Mouse (Mus musculus) embryonic facial prominence, embryonic 12.5 days (tissue): ENCODE results near the gene Tpx2. TPM values are rescaled to one million over a fixed set of nuclear protein-coding genes. Genes with fewer than 3 reads are reported as not detected.

Experiments
- ATAC-seq: fragments of 200-750 bp; cut with Nextera tagmentation; 2 replicates; pipeline ENCODE4 v1.8.0; 2017; ENCODE audit not compliant: insufficient number of reproducible peaks, insufficient read depth, low FRiP score, low TSS enrichment
- H3K27ac ChIP-seq: fragments of 300-500 bp; sonication (generic); 2 replicates; pipeline ENCODE4 v1.5.1; 2016; ENCODE audit warnings: mild to moderate bottlenecking
- H3K27me3 ChIP-seq: fragments of 300-500 bp; sonication (generic); 2 replicates; pipeline ENCODE4 v1.6.1; 2016; ENCODE audit warnings: mild to moderate bottlenecking, moderate library complexity
- H3K36me3 ChIP-seq: fragments of 300-500 bp; sonication (generic); 2 replicates; pipeline ENCODE4 v1.6.1; 2016; ENCODE audit warnings: mild to moderate bottlenecking
- H3K4me1 ChIP-seq: fragments of 300-500 bp; sonication (generic); 2 replicates; pipeline ENCODE4 v1.6.1; 2016
- H3K4me2 ChIP-seq: fragments of 300-500 bp; sonication (generic); replicated peaks from 2 replicates; pipeline ENCODE4 v1.6.1; 2016; ENCODE audit warnings: mild to moderate bottlenecking, moderate library complexity
- H3K4me3 ChIP-seq: fragments of 300-500 bp; sonication (generic); 2 replicates; pipeline ENCODE4 v1.5.1; 2016; ENCODE audit warnings: mild to moderate bottlenecking
- H3K9ac ChIP-seq: fragments of 300-500 bp; sonication (generic); 2 replicates; pipeline ENCODE4 v1.6.1; 2016; ENCODE audit warnings: mild to moderate bottlenecking, moderate library complexity
- H3K9me3 ChIP-seq: fragments of 300-500 bp; sonication (generic); 2 replicates; pipeline ENCODE4 v1.6.1; 2016; ENCODE audit warnings: mild to moderate bottlenecking, moderate library complexity
- WGBS: fragments of 180-500 bp; shearing (Covaris S2); methylation state at CpG from one replicate; pipeline ENCODE4 v1.1.7; 2016; 5-methylcytosine and 5-hydroxymethylcytosine counted together
- polyA plus RNA-seq: library from polyadenylated mRNA; unstranded; fragments of >200 nt; fragmentation: Nextera tagmentation; extraction: Ambion mirVana; gene quantifications from 2 replicates; pipeline ENCODE4 v1.2.1, GENCODE M21; 2016

Gene Tpx2
- 92.4 and 106 TPM in 2 replicates for polyA plus RNA-seq

GRCm38 (mm10) chr2:152847815-152848302 is at the start of gene Tpx2:
Tpx2 (plus strand) TSS chr2:152847964.
- H3K4me3 ChIP-seq, result peak within 1 kb of the TSS; percentile 76
- H3K4me2 ChIP-seq, result peak within 1 kb of the TSS; percentile 50
- peaks cover 16% of the 10 kb centered on the region for H3K4me1 ChIP-seq
- peak; percentile 97 for ATAC-seq
- WGBS, result under 1% methylated on average over 34 of the region's 34 CpGs
- no peaks in the 10 kb centered on the region for H3K27me3 ChIP-seq
- peaks cover 4% of the 10 kb centered on the region; the same call in 1 of the 2 replicates for H3K36me3 ChIP-seq
- peak within 1 kb of the TSS; percentile 84 for H3K27ac ChIP-seq
- H3K9me3 ChIP-seq, result no peaks in the 10 kb centered on the region
- H3K9ac ChIP-seq, result peak within 1 kb of the TSS; percentile 67

GRCm38 (mm10) chr2:152799954-152800761 is 47.6 kb upstream of the Tpx2 start:
- H3K4me2 ChIP-seq, result no peak overlapping the region
- 75% methylated on average over 7 of the region's 7 CpGs for WGBS
- peaks cover 11% of the 10 kb centered on the region for H3K4me1 ChIP-seq
- H3K36me3 ChIP-seq, result no peaks in the 10 kb centered on the region
- no peak for ATAC-seq
- H3K9ac ChIP-seq, result no peak overlapping the region
- H3K9me3 ChIP-seq, result no peaks in the 10 kb centered on the region
- H3K27me3 ChIP-seq, result no peaks in the 10 kb centered on the region
- H3K4me3 ChIP-seq, result no peak overlapping the region
- H3K27ac ChIP-seq, result no peak overlapping the region

GRCm38 (mm10) chr2:152800762-152801113 is 47.0 kb upstream of the Tpx2 start:
- ATAC-seq, result no peak

GRCm38 (mm10) chr2:152802303-152802702 is 45.5 kb upstream of the Tpx2 start:
- Histone ChIP-seq H3K9me3 (no peaks in the 10 kb centered on the region), H3K4me1 (peaks cover 22% of the 10 kb centered on the region), H3K4me3 (no peak overlapping the region), H3K9ac (no peak overlapping the region), H3K27me3 (no peaks in the 10 kb centered on the region), H3K4me2 (no peak overlapping the region), H3K36me3 (no peaks in the 10 kb centered on the region), H3K27ac (no peak overlapping the region)
- ATAC-seq, result no peak
- 93% methylated on average over 10 of the region's 10 CpGs for WGBS

More at GRCm38 (mm10) chr2:152800762-152801113, 47.0 kb upstream of the Tpx2 start:
- no peak overlapping the region for H3K27ac ChIP-seq
- no peak overlapping the region for H3K9ac ChIP-seq
- no peak overlapping the region for H3K4me3 ChIP-seq
- peaks cover 17% of the 10 kb centered on the region for H3K4me1 ChIP-seq
- no peaks in the 10 kb centered on the region for H3K9me3 ChIP-seq
- no peaks in the 10 kb centered on the region for H3K36me3 ChIP-seq
- H3K27me3 ChIP-seq, result no peaks in the 10 kb centered on the region
- H3K4me2 ChIP-seq, result no peak overlapping the region

GRCm38 (mm10) chr2:152803081-152803480 is 44.7 kb upstream of the Tpx2 start:
- Histone ChIP-seq H3K9ac (no peak overlapping the region), H3K4me3 (no peak overlapping the region), H3K27ac (no peak overlapping the region), H3K4me2 (no peak overlapping the region), H3K9me3 (no peaks in the 10 kb centered on the region), H3K27me3 (no peaks in the 10 kb centered on the region), H3K4me1 (peaks cover 22% of the 10 kb centered on the region), H3K36me3 (no peaks in the 10 kb centered on the region)
- 90% methylated on average over 5 of the region's 5 CpGs for WGBS
- ATAC-seq, result no peak

- Histone ChIP-seq H3K4me3 (no peak overlapping the region), H3K4me1 (peaks cover 22% of the 10 kb centered on the region), H3K36me3 (no peaks in the 10 kb centered on the region), H3K9ac (no peak overlapping the region), H3K27me3 (no peaks in the 10 kb centered on the region), H3K4me2 (no peak overlapping the region), H3K27ac (peak overlapping the region; percentile 59), H3K9me3 (no peaks in the 10 kb centered on the region)
- peak; percentile 71; the same call in 1 of the 2 replicates for ATAC-seq
- 7% methylated on average over 6 of the region's 6 CpGs for WGBS
Observed at GRCm38 (mm10) chr2:152804408-152805110, 43.2 kb upstream of the Tpx2 start.

- no peaks in the 10 kb centered on the region for H3K27me3 ChIP-seq
- H3K9me3 ChIP-seq, result no peaks in the 10 kb centered on the region
- no peak for ATAC-seq
- no peak overlapping the region for H3K9ac ChIP-seq
- H3K27ac ChIP-seq, result peak overlapping the region; percentile 59
- H3K36me3 ChIP-seq, result no peaks in the 10 kb centered on the region
- 40% methylated on average over 5 of the region's 5 CpGs for WGBS
- H3K4me3 ChIP-seq, result no peak overlapping the region
- H3K4me1 ChIP-seq, result peaks cover 22% of the 10 kb centered on the region
- no peak overlapping the region for H3K4me2 ChIP-seq
Observed at GRCm38 (mm10) chr2:152805111-152805490, 42.7 kb upstream of the Tpx2 start.

- no peaks in the 10 kb centered on the region for H3K27me3 ChIP-seq
- H3K4me1 ChIP-seq, result peaks cover 22% of the 10 kb centered on the region
- H3K27ac ChIP-seq, result peak overlapping the region; percentile 13; the same call in 1 of the 2 replicates
- 84% methylated on average over 2 of the region's 2 CpGs for WGBS
- no peak overlapping the region for H3K4me3 ChIP-seq
- H3K36me3 ChIP-seq, result no peaks in the 10 kb centered on the region
- no peak; the same call in 1 of the 2 replicates for ATAC-seq
- no peak overlapping the region for H3K9ac ChIP-seq
- no peaks in the 10 kb centered on the region for H3K9me3 ChIP-seq
- H3K4me2 ChIP-seq, result no peak overlapping the region
Observed at GRCm38 (mm10) chr2:152806037-152806436, 41.7 kb upstream of the Tpx2 start.

- 0 out of 2 replicates have a peak, but pooled peaks cover 4% of the 10 kb centered on the region for H3K36me3 ChIP-seq
- ATAC-seq, result no peak
- H3K4me1 ChIP-seq, result peaks cover 22% of the 10 kb centered on the region
- H3K27ac ChIP-seq, result no peak overlapping the region
- no peaks in the 10 kb centered on the region for H3K27me3 ChIP-seq
- H3K9me3 ChIP-seq, result no peaks in the 10 kb centered on the region
- H3K4me3 ChIP-seq, result no peak overlapping the region
- WGBS, result 89% methylated on average over 3 of the region's 3 CpGs
- H3K4me2 ChIP-seq, result no peak overlapping the region
- H3K9ac ChIP-seq, result no peak overlapping the region
Observed at GRCm38 (mm10) chr2:152808178-152808577, 39.6 kb upstream of the Tpx2 start.

- H3K9ac ChIP-seq, result no peak overlapping the region
- WGBS, result 79% methylated on average over 5 of the region's 5 CpGs
- no peak overlapping the region for H3K4me2 ChIP-seq
- no peak for ATAC-seq
- no peaks in the 10 kb centered on the region for H3K9me3 ChIP-seq
- 0 out of 2 replicates have a peak, but pooled peaks cover 4% of the 10 kb centered on the region for H3K36me3 ChIP-seq
- no peak overlapping the region for H3K27ac ChIP-seq
- H3K4me3 ChIP-seq, result no peak overlapping the region
- no peaks in the 10 kb centered on the region for H3K27me3 ChIP-seq
- peaks cover 9% of the 10 kb centered on the region for H3K4me1 ChIP-seq
Observed at GRCm38 (mm10) chr2:152810158-152810941, 37.4 kb upstream of the Tpx2 start.
